Mouse (Mus musculus) urinary bladder, postnatal 4 days (tissue): ENCODE results near the gene Gtse1.
A peak's percentile ranks its signal among the peaks of the same experiment; 100 is the strongest.
"Not testable (repeated sequence)": the region's sequence is repeated elsewhere in the genome, so short reads cannot be mapped to it uniquely, and the experiment has no call there.

ENCODE experiments used
- DNase-seq, 2 experiments: peaks; one replicate each; pipeline ENCODE4 v3.0.0; 2021 to 2022; ENCODE audit warnings: low spot score in 2 of 2

The Gtse1 gene

DNA sequence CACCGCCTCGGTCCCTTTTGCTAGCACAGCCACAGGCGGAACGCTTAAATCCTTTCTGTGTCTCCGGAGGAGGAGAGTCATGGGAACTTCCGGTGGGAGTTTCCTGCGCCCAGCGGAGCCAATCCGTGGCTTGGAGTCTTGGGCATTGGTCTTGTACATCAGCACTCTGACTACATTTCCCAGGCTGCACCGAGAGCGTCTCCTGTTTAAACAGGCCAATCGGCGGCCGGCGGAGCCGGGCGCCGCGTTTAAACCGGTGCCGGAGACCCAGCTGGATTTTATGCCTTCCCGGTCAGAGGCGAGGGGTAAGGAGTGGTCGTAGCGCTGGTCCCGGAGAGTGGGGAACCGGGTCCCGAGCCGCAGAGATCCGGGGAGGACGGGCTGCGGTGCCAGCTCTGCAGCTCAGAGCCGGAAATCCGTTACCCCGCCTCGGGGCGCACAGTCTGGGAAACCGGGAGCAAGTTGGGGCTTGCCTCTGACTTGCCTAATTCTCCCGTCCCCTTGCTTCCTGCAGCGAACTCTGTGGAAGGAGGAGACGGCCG is at the start of gene Gtse1:
Gene Gtse1, plus strand, starts transcription at position 256 of the 542 bp plus-strand sequence.
- peak; percentile 89 to 92 for DNase-seq

DNA sequence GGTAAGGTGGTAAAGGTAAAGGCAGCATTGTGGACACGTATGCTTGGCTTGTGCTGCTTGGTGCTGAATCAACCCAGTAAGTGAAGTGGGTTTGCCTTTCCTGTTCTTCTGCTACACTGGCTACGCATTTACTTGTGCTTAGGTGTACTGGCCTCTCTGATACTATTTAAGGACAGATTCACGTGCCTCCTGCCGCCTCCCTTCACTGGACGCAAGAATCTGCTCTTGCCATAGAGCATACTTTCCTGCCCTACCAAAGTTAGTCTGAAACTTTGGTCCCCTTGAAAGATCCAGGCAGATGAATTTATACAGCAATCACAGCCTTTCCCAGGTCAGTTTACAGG is 49.1 kb upstream of the Gtse1 start:
- DNase-seq, result no peak

DNA sequence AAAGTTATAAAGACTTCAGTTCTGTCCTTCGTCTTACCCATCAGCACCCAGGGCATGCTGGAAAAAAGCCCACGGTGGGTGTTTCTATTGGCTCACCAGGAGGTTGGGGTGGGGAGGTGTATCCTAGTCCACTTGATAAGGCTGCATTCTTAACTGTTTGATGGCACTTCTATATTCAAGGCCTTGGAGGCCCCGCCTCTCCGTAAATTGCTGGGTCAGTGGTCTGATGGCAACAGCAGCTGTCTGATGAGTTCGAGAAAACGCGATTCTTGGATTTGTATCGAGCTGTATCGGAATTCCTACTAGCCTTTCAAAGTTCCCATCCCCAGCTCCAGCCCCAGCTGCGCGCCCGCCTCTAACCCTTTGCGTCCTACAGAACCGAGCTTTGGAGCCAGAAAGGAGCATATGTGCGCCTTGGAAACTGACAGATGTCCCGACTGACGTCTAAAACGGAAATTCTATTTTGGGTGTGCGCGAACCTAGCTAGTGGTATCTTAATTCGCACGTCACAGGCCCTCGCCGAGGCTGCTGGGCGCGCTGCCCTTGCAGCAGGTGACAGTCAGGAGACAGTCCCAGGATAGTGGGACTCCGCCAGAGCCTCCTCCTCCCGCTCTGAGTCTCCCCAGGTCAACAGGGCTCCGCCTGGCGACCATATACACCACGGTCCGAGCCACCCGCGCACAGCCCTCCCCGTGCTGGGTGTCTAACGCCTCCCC is 48.6 kb upstream of the Gtse1 start:
- DNase-seq, result peak in 1 of 2 experiments; percentile 37

DNA sequence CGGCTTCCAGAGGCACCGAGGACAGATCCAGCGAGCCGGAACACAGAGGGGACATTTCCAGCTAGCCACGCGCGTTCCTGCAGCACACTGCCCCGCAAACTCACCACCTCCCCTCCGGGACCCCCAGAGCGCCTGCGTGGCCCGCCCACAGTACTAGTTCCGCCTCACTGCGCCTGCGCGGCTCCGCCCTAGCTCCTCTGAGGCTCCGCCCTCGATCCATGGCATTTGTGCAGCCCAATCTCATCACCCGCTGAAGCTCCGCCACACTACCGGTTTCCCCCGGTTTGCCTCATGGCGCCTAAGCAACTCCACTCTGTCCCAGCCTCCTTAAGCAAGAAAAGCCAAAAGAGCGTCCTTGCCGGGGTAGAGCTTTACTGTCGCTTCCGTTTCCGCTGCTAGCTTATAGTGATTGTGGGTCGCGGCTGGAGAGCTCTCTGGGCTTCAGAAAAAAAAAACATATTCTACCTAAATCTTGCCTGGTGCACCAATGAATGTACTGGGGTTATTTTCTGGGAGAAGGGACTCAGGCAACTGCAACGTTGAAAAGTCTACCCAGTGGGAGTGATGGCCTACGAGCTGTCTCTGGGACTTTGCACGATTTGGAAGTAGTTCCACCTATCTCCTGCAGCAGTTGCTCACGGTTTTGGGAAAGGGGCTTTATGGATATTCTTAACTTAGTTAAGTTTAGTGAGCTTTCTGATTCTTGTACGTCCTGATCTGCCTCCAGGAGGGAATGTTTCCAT is 47.8 kb upstream of the Gtse1 start, which contains the start of gene Cdpf1:
Gene Cdpf1, minus strand, starts transcription at position 163 of the 743 bp plus-strand sequence.
- peak; percentile 98 to 99 for DNase-seq

DNA sequence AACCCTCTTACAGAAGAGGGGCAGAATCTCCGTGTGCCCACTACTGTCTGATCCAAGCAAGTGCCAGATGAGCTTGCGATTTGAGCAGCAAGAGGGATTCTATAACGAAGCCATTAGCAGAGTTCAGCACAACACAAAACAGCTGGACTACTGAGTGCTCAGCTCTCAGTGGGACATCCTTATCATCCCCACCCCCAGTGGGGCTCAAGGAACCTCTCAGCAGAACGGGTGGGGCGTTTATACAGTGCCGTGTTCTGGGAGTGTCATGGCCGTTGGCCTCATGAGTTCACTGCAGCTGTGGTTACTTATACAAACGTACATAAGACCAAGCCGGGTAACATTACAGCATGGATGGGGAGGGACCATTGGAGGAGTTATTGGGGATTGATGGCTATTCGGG is 46.1 kb upstream of the Gtse1 start:
- DNase-seq, result no peak

DNA sequence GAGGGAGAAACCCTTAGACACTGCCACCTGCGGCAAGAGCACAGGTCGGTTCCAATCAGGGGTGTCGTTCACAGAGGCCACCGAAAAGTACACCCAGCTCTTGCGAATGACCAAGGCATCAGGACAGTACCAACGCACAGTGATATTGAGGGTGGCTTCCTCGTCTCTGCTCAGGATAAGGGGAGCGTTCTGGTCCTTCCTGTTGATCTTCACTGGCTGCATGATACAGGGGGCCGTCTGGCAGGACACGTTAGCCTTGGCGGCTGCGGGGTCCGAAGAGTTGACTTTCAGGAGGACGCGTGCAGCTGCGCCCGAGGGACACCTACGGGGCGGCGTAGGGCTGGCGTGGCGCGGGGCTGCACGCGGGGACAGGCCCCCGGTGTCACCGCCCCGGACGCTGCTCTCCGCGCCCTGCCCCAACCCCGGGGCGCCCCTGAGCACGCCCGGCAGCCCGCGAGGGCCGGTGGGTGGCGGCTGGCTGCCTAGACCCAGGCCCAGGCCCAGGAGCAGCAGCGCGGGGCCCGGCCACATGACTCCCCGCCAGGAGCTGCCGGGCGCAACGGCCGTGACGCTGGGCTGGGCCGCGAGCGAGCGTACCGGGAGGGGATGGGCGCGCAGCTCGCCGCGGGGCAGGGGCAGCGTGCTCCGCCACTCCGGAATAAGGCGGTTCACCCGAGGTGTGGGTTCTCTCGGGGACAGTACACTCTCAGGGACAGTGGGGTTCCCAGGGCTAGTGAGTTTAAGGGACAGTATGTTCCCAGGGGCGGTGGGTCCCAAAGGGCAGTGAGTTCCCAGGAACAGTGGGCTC is 38.1 kb upstream of the Gtse1 start, which contains the start of gene Pkdrej:
Gene Pkdrej, minus strand, starts transcription at position 532 of the 808 bp plus-strand sequence.
- DNase-seq, result peak in 1 of 2 experiments; percentile 46

DNA sequence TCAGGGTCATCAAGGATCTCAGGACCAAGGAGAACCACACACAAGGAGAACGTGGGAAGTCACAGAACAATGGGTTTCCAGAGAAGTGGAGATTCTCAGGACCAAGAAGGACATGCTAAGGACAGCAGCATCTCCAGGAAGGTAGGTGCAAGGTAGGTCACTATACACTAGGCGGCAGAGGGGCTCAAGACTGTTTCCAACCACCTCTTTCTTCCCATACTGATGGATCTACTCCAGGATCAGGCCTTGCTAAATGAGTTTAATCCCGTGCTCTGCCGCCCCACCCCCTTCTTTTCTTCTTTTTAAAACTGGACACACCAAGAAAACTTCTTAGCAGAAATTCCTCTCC is 37.6 kb upstream of the Gtse1 start:
- DNase-seq, result no peak

DNA sequence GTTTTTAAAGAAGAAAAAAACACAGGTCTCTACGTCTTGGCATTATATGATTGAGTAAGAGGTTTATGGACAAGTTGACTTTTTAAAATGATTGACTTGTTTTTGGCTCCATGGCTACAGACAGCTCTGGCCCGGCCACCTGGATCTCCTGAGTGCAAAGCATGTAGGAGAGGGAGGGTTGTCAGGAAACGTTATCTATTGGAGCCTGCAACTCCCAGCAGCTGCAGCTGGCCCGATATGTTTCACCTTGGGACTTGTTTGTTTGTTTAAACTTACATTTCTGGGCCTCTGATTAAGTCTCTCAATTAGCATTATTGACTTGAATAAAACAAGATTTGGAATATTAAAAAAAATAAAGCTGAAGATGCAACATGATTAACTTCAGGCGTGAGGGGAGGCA is 32.9 kb upstream of the Gtse1 start:
- DNase-seq, result no peak

DNA sequence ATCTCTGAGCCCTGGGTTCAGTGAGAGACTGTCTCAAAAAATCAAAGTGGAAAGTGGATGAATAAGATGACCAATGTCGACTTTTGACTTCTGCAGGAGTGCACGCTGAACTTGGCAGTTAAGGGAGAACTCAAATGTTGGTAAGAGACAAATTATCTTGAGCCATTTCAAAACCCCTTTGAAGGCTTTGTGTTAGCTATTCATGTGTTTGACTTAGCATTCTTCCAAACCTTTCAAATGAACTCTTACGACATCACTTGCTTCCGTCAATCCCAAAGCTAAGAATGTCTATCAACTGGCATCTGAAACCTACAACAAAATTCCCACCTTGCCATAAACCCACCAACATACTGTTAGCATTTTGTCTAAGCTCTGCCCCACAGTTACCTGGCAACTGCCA is 31.5 kb upstream of the Gtse1 start:
- no peak for DNase-seq

DNA sequence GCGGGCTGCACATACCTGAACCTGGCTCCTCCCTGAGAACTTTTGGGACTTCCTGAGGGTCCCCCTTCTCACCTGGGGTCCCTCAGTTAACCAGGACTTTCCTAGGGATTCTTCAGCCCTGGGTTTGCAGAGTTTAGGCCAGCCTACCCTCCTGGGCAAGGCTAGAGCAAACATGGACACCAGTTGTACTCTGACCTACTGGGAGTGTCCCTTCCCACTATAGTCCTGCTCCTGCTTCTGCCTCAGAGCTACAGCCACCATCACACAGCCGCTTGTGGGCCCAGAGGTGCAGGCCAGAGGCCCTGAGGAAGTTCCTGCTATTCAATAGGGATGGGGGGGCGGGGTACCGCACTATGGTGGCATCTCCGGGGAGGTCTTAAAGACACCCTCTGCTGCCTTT is 30.1 kb upstream of the Gtse1 start:
- no peak for DNase-seq

DNA sequence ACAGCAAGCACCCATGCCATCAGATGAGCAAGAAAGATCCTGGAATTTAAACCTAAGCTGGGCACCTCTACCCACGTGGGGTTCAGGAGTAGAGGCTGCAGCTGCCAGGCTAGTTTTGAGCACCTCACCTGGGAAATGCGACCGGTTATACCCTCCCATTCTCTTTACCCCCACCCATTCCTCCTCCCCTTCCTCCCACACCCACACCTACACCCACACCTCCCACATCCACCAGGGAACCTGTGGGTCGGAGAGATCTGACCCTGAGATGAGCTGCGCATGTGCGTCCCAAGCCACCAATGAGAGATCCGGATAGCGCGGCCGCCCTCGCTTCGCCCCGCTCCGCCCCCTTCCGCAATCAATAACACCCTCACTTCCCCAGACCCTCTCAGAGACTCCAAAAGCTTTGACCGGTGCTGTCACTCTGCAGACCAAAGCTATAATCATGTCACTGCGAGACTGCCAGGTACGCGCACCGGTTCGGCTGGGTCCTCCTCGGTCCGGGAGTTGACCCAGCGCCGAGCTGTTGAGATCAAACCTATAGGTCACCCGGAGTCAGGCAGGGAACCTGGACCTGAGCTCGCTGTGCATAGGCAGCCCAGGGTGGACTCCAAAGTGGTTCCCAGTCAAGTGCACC is 27.5 kb upstream of the Gtse1 start, which contains the start of gene Ttc38:
Gene Ttc38, plus strand, starts transcription at position 353 of the 637 bp plus-strand sequence.
- peak; percentile 78 to 80 for DNase-seq

DNA sequence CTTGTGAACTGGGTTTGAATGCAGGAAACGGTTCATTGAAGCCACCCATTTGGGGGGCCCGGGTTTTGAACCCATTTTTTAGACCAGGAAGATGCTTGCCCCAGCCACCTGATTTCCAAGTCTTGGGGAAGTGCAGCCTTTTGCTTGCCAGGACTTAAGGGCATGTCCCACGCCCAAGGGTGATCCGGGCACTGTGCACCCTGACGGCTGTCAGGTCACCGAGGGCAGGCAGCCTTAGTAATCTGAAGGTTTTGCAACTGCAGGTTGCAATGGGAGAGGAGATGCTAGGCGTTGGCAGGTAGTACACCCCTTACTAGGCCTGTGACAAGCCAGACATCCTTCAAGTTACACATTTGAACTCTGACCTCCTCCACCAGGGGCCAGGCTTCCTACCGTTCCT is 26.9 kb upstream of the Gtse1 start:
- no peak for DNase-seq

DNA sequence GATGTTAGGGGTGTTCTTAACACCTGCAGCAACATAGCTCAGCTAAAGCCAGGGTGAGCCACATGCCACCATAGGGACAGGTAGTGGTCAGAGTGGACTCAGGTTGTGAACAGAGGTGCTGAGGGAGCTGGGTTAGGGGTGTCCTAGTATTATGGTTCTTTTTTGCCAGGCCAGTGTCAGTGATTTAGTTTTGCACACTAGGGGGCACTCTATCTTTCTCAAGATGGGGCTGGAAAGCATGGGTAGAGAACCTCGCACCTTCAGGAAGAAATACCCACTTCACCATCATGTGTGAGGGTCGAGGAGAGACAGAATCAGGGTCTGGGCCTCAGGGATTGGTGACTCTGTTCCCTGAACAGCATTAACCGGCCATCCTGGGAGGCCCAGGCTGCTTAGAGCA is 24.2 kb upstream of the Gtse1 start:
- DNase-seq, result no peak

DNA sequence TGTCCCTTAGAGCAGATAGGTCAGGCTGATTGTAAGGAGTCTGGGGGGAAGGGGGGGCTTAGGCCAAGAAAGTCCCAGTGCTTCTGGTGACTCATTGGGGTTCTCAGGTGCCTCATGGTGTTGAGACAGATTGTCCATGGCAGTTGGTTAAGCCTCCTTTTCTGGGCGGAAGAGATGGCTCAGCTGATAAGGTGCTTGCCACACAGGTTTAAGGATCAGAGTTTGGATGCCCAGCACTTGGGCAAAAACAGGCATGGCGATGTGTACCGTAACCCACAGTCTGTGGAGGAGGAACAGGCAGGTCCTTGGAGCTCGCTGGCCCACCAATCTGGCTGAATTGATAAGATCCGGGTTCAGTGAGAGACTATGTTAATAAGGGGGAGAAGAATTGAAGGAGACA is 22.7 kb upstream of the Gtse1 start:
- peak in 1 of 2 experiments; percentile 42 for DNase-seq

DNA sequence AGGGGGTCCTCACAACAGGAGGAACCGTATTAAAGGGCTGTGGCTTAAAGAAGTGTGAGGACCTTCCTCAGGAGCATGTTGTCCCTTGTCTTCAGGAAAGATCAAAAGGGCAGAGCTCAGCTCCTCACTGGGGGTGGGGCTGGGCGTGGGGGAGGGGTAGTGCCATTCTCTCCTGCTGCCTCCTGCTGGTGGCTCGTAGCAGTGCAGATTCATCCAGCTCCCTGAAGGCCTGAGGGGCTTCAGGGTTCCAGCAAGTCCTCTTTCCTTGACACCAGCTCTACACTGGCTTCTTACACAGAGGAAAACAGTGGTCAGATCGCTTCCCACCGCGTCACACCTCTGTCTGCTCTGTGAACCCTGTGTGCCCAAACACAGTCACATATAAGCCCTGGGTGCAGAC is 18.6 kb upstream of the Gtse1 start:
- DNase-seq, result no peak

DNA sequence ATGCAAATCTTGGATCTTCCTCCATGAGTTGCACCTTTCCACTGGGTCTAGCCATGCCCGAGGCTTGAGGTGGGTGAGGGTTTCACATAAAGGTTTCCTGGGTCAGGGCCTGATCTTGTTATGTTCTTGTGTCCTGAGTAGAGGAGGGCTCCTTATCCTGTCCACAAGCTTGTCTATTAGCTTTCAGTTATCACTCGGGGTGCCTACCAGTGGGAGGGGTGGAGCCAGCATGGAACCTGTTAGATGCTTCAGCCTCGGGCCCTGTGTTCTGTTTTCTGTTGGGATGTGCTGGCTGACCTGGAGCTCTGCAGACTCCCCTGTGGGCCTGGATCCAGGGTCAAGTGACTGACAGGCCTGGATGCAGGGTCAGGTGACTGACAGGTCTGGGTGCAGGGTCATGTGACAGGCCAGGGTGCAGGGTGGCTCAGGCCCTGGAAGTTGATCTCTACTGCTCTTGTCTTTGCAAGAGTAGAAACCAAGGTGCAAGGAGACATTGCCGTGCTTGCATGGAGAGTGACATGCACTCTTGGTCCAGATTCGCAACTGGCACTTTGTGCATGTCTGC is 17.7 kb upstream of the Gtse1 start:
- no peak for DNase-seq

DNA sequence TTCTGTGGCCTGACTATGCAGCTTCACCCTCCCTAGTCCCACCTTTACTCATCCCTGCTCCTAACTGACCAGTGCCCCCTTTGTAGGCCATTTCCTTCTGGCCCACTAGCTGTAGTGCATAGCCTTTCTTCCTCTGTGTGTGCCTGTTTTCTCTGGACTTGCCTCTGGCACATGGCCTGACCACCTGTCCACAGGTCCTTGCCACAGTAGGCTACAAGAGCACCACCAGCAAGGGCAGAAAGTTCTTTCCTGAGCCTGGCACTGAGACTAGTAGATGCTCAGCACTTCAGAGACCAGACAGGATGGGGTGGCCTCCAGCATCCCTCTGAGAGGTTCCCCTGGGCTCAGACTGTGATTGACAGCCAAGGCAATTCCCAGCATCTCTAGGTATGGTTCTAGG is 14.5 kb upstream of the Gtse1 start:
- DNase-seq, result no peak

DNA sequence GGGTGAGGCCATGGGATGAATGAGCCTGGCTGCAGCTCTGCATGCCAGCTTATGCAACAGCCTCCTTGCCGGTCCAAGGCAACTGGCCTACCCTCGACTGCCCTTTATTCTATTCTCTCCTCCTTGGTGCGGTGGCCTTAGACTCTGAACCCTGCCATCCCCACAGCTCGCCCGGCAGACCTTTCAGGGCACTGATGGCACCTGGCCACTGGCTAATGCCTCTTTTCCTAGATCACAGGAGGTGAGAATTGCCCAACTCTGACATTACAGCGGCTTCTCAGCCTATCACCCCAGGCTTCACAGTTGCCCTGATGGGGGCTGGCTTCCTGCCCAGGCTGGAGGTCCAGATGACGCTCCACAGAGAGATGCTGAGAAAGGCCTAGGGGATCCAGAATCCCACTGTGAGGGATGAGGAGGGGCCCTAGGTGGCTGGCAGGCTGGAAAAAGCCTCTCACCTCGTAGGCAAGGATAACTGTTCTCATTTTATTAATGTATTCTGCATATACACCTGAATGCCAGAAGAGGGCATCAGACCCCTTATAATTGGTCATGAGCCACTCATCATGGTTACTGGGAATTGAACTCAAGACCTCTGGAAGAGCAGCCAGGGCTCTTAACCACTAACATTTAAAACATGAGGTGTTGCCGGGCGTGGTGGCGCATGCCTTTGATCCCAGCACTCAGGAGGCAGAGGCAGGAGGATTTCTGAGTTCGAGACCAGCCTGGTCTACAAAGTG is 7.7 kb upstream of the Gtse1 start:
- no peak for DNase-seq

DNA sequence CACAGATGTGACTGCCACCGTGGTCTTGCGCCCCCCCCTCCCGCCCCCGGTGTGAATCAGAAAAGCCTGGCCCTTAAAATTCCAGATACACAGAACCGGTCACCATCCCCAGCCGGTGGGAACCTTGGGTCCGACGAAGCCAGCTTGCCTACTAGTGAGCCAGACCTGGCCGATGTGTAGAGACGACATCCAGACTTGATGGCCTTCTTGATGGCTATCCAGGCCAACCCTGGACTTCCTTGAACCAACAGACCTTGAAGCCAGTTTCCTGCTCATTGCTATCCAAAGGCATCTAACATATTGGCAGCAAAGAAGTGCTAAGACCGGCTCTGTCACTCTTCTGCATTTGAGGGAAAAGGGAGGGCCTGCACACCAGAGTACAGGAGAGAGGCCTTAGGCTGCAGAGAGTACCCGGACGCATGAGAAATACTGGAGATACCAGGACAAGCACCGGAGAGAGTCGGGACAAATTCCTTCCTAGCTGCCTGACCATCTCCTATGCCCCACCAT is 510 bp upstream of the Gtse1 start:
- DNase-seq, result no peak

DNA sequence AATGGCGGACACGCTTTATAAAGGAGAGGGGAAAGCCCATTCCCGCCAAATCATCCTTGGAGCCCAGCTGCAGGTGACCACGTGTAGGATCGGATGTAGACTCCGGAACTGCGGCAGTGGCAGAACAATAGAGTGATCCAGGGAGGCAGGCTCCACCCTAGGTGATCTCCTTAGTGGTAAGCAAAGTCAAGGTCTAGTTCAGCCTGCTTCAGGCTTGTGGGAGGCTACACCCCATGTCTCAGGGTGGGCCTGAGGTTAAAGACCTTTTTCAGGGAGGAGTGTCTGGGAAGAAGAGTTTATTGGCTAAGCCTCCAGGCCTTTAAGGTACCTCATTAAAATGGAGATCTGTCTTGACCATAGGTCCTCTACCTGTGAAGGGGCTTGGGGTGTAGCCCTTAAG is 6.4 kb downstream of the Gtse1 start:
- not testable (repeated sequence) for DNase-seq
